Mouse (Mus musculus): ENCODE data around the gene Hsdl2. TPM values are rescaled to one million over a fixed set of nuclear protein-coding genes. Genes with fewer than 3 reads are reported as not detected.

Hsdl2 gene
- total and polyA plus RNA-seq, 3 experiments: 8.9 to 106 (median 73.7) TPM

Other genes with a start within 250 kb of the Hsdl2 start
- gene Susd1, start 142.9 kb upstream of the Hsdl2 start, total RNA-seq (2021): 1 to 10 TPM; 2.8 to 3.4 TPM
- gene Susd1, start 142.9 kb upstream of the Hsdl2 start, polyA plus RNA-seq (2012; rRNA removed): 0.96 and 1.7 TPM in 2 replicates
- gene Ptbp3, start 32.2 kb upstream of the Hsdl2 start, total RNA-seq (2021): 100 to 1,000 TPM in 1 of 2 experiments, 10 to 100 TPM in 1; 84.2 to 111 TPM
- 22.5 and 40.9 TPM in 2 replicates for gene Ptbp3, start 32.2 kb upstream of the Hsdl2 start, polyA plus RNA-seq (2012; rRNA removed)
- 10 to 100 TPM; 13.9 to 14.8 TPM for gene E130308A19Rik, start 44.6 kb downstream of the Hsdl2 start, total RNA-seq (2021)
- gene E130308A19Rik, start 44.6 kb downstream of the Hsdl2 start, polyA plus RNA-seq (2012; rRNA removed): 7.7 and 7.8 TPM in 2 replicates
- 10 to 100 TPM; 16.1 to 18.0 TPM for gene Inip, start 220.0 kb downstream of the Hsdl2 start, total RNA-seq (2021)
- gene Inip, start 220.0 kb downstream of the Hsdl2 start, polyA plus RNA-seq (2012; rRNA removed): 5.0 and 6.7 TPM in 2 replicates
- gene Snx30, start 224.3 kb downstream of the Hsdl2 start, total RNA-seq (2021): 1 to 10 TPM; 5.3 to 6.6 TPM
- gene Snx30, start 224.3 kb downstream of the Hsdl2 start, polyA plus RNA-seq (2012; rRNA removed): 0.90 and 2.4 TPM in 2 replicates

All from adrenal gland, adult 2 months (tissue).